Mouse (Mus musculus): ENCODE measurements around the gene Gm3646. TPM values are rescaled to one million over a fixed set of nuclear protein-coding genes. Genes with fewer than 3 reads are reported as not detected.
A peak's percentile ranks its signal among the peaks of the same experiment; 100 is the strongest.

Gm3646 gene
- total RNA-seq, 2 experiments from 2014 or later: not detected

GRCm38 (mm10) chr1:39784632-39785031 is 20.5 kb downstream of the Gm3646 start:
- peak; percentile 68 for ATAC-seq (replicated peaks; ENCODE audit: poor library complexity, severe bottlenecking)

- ATAC-seq (replicated peaks; ENCODE audit: poor library complexity, severe bottlenecking): peak; percentile 53
These were observed 23.3 kb downstream of the Gm3646 start for GRCm38 (mm10) chr1:39781835-39782234.

GRCm38 (mm10) chr1:39779111-39779980 is 25.8 kb downstream of the Gm3646 start:
- no peak for ATAC-seq (replicated peaks; ENCODE audit: poor library complexity, severe bottlenecking)

- no peak for ATAC-seq (replicated peaks; ENCODE audit: poor library complexity, severe bottlenecking)
These were observed 31.0 kb downstream of the Gm3646 start for GRCm38 (mm10) chr1:39773991-39774729.

- ATAC-seq (replicated peaks; ENCODE audit: poor library complexity, severe bottlenecking): no peak
These were observed 31.6 kb downstream of the Gm3646 start for GRCm38 (mm10) chr1:39773551-39773950.

GRCm38 (mm10) chr1:39772401-39773095 is 32.6 kb downstream of the Gm3646 start:
- ATAC-seq (replicated peaks; ENCODE audit: poor library complexity, severe bottlenecking): no peak

GRCm38 (mm10) chr1:39770436-39770835 is 34.7 kb downstream of the Gm3646 start:
- no peak for ATAC-seq (replicated peaks; ENCODE audit: poor library complexity, severe bottlenecking)

- peak; percentile 48 for ATAC-seq (replicated peaks; ENCODE audit: poor library complexity, severe bottlenecking)
These were observed 37.1 kb downstream of the Gm3646 start for GRCm38 (mm10) chr1:39768017-39768416.

- ATAC-seq (replicated peaks; ENCODE audit: poor library complexity, severe bottlenecking): no peak
These were observed 39.2 kb downstream of the Gm3646 start for GRCm38 (mm10) chr1:39765854-39766493.

- ATAC-seq (replicated peaks; ENCODE audit: poor library complexity, severe bottlenecking): peak; percentile 84
These were observed 43.1 kb downstream of the Gm3646 start for GRCm38 (mm10) chr1:39762025-39762370.

- ATAC-seq (replicated peaks; ENCODE audit: poor library complexity, severe bottlenecking): peak; percentile 34
These were observed 43.7 kb downstream of the Gm3646 start for GRCm38 (mm10) chr1:39761211-39762024.

GRCm38 (mm10) chr1:39760181-39760715 is 44.9 kb downstream of the Gm3646 start:
- ATAC-seq (replicated peaks; ENCODE audit: poor library complexity, severe bottlenecking): no peak

- ATAC-seq (replicated peaks; ENCODE audit: poor library complexity, severe bottlenecking): no peak
These were observed 45.6 kb downstream of the Gm3646 start for GRCm38 (mm10) chr1:39759231-39760175.

- ATAC-seq (replicated peaks; ENCODE audit: poor library complexity, severe bottlenecking): no peak
These were observed 46.9 kb downstream of the Gm3646 start for GRCm38 (mm10) chr1:39758244-39758643.

GRCm38 (mm10) chr1:39756952-39757351 is 48.2 kb downstream of the Gm3646 start:
- no peak for ATAC-seq (replicated peaks; ENCODE audit: poor library complexity, severe bottlenecking)

GRCm38 (mm10) chr1:39754224-39754957 is 50.7 kb downstream of the Gm3646 start:
- peak; percentile 94 for ATAC-seq (replicated peaks; ENCODE audit: poor library complexity, severe bottlenecking)

Data from granulocyte monocyte progenitor cell, adult 5-6 weeks (primary cell).